Mouse (Mus musculus) thymus, adult 2 months (tissue): Measurements from ENCODE around the gene Arhgap40.

ENCODE experiments used
- CTCF ChIP-seq: fragments of 200-500 bp; IDR thresholded peaks from 2 replicates; pipeline ENCODE4 v1.5.1; 2012; ENCODE audit warnings: mild to moderate bottlenecking, control low read depth, low read length, moderate library complexity, borderline replicate concordance; ENCODE audit not compliant: control insufficient read depth, poor library complexity, insufficient read depth; ENCODE audit errors: extremely low read depth
- POLR2A ChIP-seq: fragments of 200-500 bp; IDR thresholded peaks from 2 replicates; pipeline ENCODE4 v1.6.1; 2012; ENCODE audit warnings: mild to moderate bottlenecking, low read length, control low read depth, moderate library complexity; ENCODE audit not compliant: control insufficient read depth, poor library complexity, insufficient read depth; ENCODE audit errors: extremely low read depth

DNA sequence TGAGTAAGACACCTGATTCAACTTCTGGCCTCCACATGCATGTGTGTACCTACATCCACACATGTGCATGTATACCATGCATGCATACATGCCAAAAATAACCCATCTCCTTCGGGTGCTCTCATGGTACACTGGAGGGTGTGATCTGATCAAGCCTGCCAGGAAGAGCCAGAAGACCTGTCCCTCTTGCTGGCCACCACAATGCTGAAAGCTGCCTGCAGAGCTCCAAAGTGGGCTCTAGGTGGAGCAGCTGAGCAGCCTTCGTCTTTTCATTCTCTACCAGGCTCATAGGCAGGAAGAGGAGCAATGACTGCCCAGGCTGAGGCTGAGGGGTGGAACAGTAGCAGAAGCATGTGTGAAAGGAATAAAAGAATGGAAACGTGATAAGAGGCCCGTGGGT, 21.5 kb downstream of the Arhgap40 start:
- TF ChIP-seq CTCF (peak; percentile 60; the same call in 1 of the 2 replicates), POLR2A (no peak)
